Mouse (Mus musculus) embryonic facial prominence, embryonic 14.5 days (tissue): ENCODE measurements around the gene Skint11. TPM values are rescaled to one million over a fixed set of nuclear protein-coding genes. Genes with fewer than 3 reads are reported as not detected.
"Not testable (repeated sequence)": the region's sequence is repeated elsewhere in the genome, so short reads cannot be mapped to it uniquely, and the experiment has no call there.

Source experiments
- ATAC-seq: fragments of 200-750 bp; cut with Nextera tagmentation; 2 replicates; pipeline ENCODE4 v1.8.0; 2017; ENCODE audit warnings: low read depth, moderate number of reproducible peaks, moderate TSS enrichment
- DNase-seq: peaks from one replicate; pipeline ENCODE4 v3.0.0-alpha.2; 2015; ENCODE audit warnings: low spot score
- H3K27ac ChIP-seq: fragments of 300-500 bp; sonication (generic); replicated peaks from 2 replicates; pipeline ENCODE4 v1.5.1; 2014; ENCODE audit warnings: low read depth, mild to moderate bottlenecking, low read length, moderate library complexity
- H3K27me3 ChIP-seq: fragments of 300-500 bp; sonication (generic); replicated peaks from 2 replicates; pipeline ENCODE4 v1.6.1; 2014; ENCODE audit warnings: low read length; ENCODE audit not compliant: control insufficient read depth, insufficient read depth
- H3K36me3 ChIP-seq: fragments of 300-500 bp; sonication (generic); 2 replicates; pipeline ENCODE4 v1.6.1; 2014; ENCODE audit warnings: low read length, mixed read lengths; ENCODE audit not compliant: control insufficient read depth, insufficient read depth
- H3K4me1 ChIP-seq: fragments of 300-500 bp; sonication (generic); 2 replicates; pipeline ENCODE4 v1.6.1; 2014; ENCODE audit warnings: antibody characterized with exemption, low read length; ENCODE audit not compliant: control insufficient read depth, insufficient read depth
- H3K4me2 ChIP-seq: fragments of 300-500 bp; sonication (generic); 2 replicates; pipeline ENCODE4 v1.6.1; 2014; ENCODE audit warnings: low read depth, mild to moderate bottlenecking, low read length, moderate library complexity, mixed read lengths
- H3K4me3 ChIP-seq: fragments of 300-500 bp; sonication (generic); 2 replicates; pipeline ENCODE4 v1.5.1; 2014; ENCODE audit warnings: low read depth, mild to moderate bottlenecking, low read length
- H3K9ac ChIP-seq: fragments of 300-500 bp; sonication (generic); 2 replicates; pipeline ENCODE4 v1.6.1; 2014; ENCODE audit warnings: low read depth, mild to moderate bottlenecking, low read length, moderate library complexity, mixed read lengths
- H3K9me3 ChIP-seq: fragments of 300-500 bp; sonication (generic); 2 replicates; pipeline ENCODE4 v1.6.1; 2016; ENCODE audit warnings: low read length; ENCODE audit not compliant: control insufficient read depth
- WGBS: fragments of 180-500 bp; shearing (Covaris S2); extraction: QIAGEN DNeasy Blood & Tissue Kit; methylation state at CpG from one replicate; pipeline ENCODE4 v1.1.7; 2014; 5-methylcytosine and 5-hydroxymethylcytosine counted together
- polyA plus RNA-seq: library from polyadenylated mRNA; unstranded; fragments of >200 nt; fragmentation: Nextera tagmentation; extraction: Ambion mirVana; gene quantifications from 2 replicates; pipeline ENCODE4 v1.2.1, GENCODE M21; 2014

Skint11 gene
- polyA plus RNA-seq, result not detected in 2 replicates

GRCm38 (mm10) chr4:114163084-114163483 lies at the start of gene Skint11:
Gene Skint11 (plus strand): TSS chr4:114163384.
- H3K27me3 ChIP-seq, result no peaks in the 10 kb centered on the region
- no peak within 1 kb of the TSS for H3K4me2 ChIP-seq
- WGBS, result 76% methylated on average over 1 of the region's 1 CpGs
- H3K4me1 ChIP-seq, result no peaks in the 10 kb centered on the region
- no peak within 1 kb of the TSS for H3K4me3 ChIP-seq
- no peak for ATAC-seq
- no peak for DNase-seq
- H3K27ac ChIP-seq, result no peak within 1 kb of the TSS
- H3K36me3 ChIP-seq, result no peaks in the 10 kb centered on the region
- H3K9ac ChIP-seq, result no peak within 1 kb of the TSS
- no peaks in the 10 kb centered on the region for H3K9me3 ChIP-seq

- ATAC-seq, result no peak
- Histone ChIP-seq H3K27me3 (no peaks in the 10 kb centered on the region), H3K36me3 (no peaks in the 10 kb centered on the region)
Observed at GRCm38 (mm10) chr4:114161149-114161548, 2.0 kb upstream of the Skint11 start.

GRCm38 (mm10) chr4:114172898-114173297 lies 9.7 kb downstream of the Skint11 start:
- H3K9ac ChIP-seq, H3K36me3 ChIP-seq, H3K4me1 ChIP-seq, H3K27ac ChIP-seq, H3K27me3 ChIP-seq, H3K4me2 ChIP-seq, H3K4me3 ChIP-seq, ATAC-seq, H3K9me3 ChIP-seq, DNase-seq: not testable (repeated sequence)
- WGBS, result 15% methylated on average over 5 of the region's 6 CpGs

More at GRCm38 (mm10) chr4:114161149-114161548, 2.0 kb upstream of the Skint11 start:
- H3K9ac ChIP-seq, result no peak overlapping the region
- no peaks in the 10 kb centered on the region for H3K9me3 ChIP-seq
- H3K27ac ChIP-seq, result no peak overlapping the region
- no peaks in the 10 kb centered on the region for H3K4me1 ChIP-seq
- no peak overlapping the region for H3K4me2 ChIP-seq
- DNase-seq, result no peak
- no peak overlapping the region for H3K4me3 ChIP-seq

- H3K9ac ChIP-seq, ATAC-seq, H3K27me3 ChIP-seq, H3K4me3 ChIP-seq, H3K4me1 ChIP-seq, H3K4me2 ChIP-seq, H3K27ac ChIP-seq, H3K36me3 ChIP-seq, H3K9me3 ChIP-seq, DNase-seq: not testable (repeated sequence)
- WGBS, result 54% methylated on average over 1 of the region's 1 CpGs
Observed at GRCm38 (mm10) chr4:114256906-114257305, 93.7 kb downstream of the Skint11 start.

Other genes starting within 250 kb of the Skint11 start
- not detected in 2 replicates for gene Skint5, start 163.9 kb upstream of the Skint11 start, polyA plus RNA-seq
- gene Trabd2b, start 243.3 kb downstream of the Skint11 start, polyA plus RNA-seq, result 3.3 and 3.7 TPM in 2 replicates